Mouse (Mus musculus) MEL (cell line): ENCODE results near the gene Cntnap1. TPM values are rescaled to one million over a fixed set of nuclear protein-coding genes. Genes with fewer than 3 reads are reported as not detected.

Source experiments
- DNase-seq: peaks from one replicate; pipeline ENCODE4 v3.0.0; 2011; ENCODE audit warnings: low read depth, low spot score
- H3K27ac ChIP-seq: 2 replicates; pipeline ENCODE4 v1.5.1; 2012; ENCODE audit warnings: low read depth, mild to moderate bottlenecking, control low read depth, low read length, moderate library complexity; ENCODE audit not compliant: control insufficient read depth
- H3K27me3 ChIP-seq, 2 experiments: fragments of 150-350 bp in 1 of 2; sonication (generic) in 1 of 2; 2 replicates each; pipeline ENCODE4 v1.6.1; 2012; ENCODE audit warnings: low read length in 2 of 2, mild to moderate bottlenecking in 2 of 2, improper control_type of control experiment in 1 of 2, moderate library complexity in 1 of 2; ENCODE audit not compliant: insufficient read depth in 2 of 2, control insufficient read depth in 1 of 2
- H3K36me3 ChIP-seq, 2 experiments: 2 replicates each; pipeline ENCODE4 v1.6.1; 2012 to 2014; ENCODE audit warnings: low read length in 2 of 2, improper control_type of control experiment in 1 of 2, inconsistent platforms in 1 of 2, mild to moderate bottlenecking in 1 of 2; ENCODE audit not compliant: insufficient read depth in 2 of 2, control insufficient read depth in 1 of 2
- H3K4me1 ChIP-seq, 2 experiments: fragments of 150-350 bp in 1 of 2; sonication (generic) in 1 of 2; 2 replicates each; pipeline ENCODE4 v1.6.1; 2012; ENCODE audit warnings: low read length in 2 of 2, improper control_type of control experiment in 1 of 2, mild to moderate bottlenecking in 1 of 2; ENCODE audit not compliant: insufficient read depth in 2 of 2, control insufficient read depth in 1 of 2
- H3K4me3 ChIP-seq, 2 experiments: fragments of 150-350 bp in 1 of 2; sonication (generic) in 1 of 2; 2 replicates each; pipeline ENCODE4 v1.5.1; 2012; ENCODE audit warnings: low read depth in 2 of 2, low read length in 2 of 2, mild to moderate bottlenecking in 2 of 2, moderate library complexity in 2 of 2, control low read depth in 1 of 2, improper control_type of control experiment in 1 of 2; ENCODE audit not compliant: control insufficient read depth in 1 of 2, insufficient read depth in 1 of 2
- H3K79me2 ChIP-seq: 2 replicates; pipeline ENCODE4 v1.6.1; 2012; ENCODE audit warnings: mild to moderate bottlenecking, low read length, moderate library complexity; ENCODE audit not compliant: control insufficient read depth, poor library complexity, insufficient read depth
- H3K9ac ChIP-seq: 2 replicates; pipeline ENCODE4 v1.6.1; 2012; ENCODE audit warnings: low read depth, mild to moderate bottlenecking, control low read depth, low read length, moderate library complexity; ENCODE audit not compliant: control insufficient read depth, poor library complexity, severe bottlenecking
- H3K9me3 ChIP-seq: fragments of 150-350 bp; sonication (generic); replicated peaks from 2 replicates; pipeline ENCODE4 v1.6.1; 2012; ENCODE audit warnings: mild to moderate bottlenecking, low read length, improper control_type of control experiment, moderate library complexity; ENCODE audit not compliant: insufficient read depth
- BHLHE40 ChIP-seq: IDR thresholded peaks from 2 replicates; pipeline ENCODE4 v1.6.1; 2012; ENCODE audit warnings: low read depth, mild to moderate bottlenecking, inconsistent platforms, low read length, improper control_type of control experiment, borderline replicate concordance
- CTCF ChIP-seq, 3 experiments: IDR thresholded peaks in 2 of 3; conservative IDR thresholded peaks in 1 of 3; 2 replicates each; pipeline ENCODE4 v1.5.1; 2011 to 2012; ENCODE audit warnings: low read length in 3 of 3, low read depth in 2 of 3, mild to moderate bottlenecking in 2 of 3, improper control_type of control experiment in 1 of 3, inconsistent platforms in 1 of 3, mixed read lengths in 1 of 3, moderate library complexity in 1 of 3; ENCODE audit not compliant: control insufficient read depth in 1 of 3, insufficient read depth in 1 of 3, poor library complexity in 1 of 3, severe bottlenecking in 1 of 3
- E2F4 ChIP-seq: IDR thresholded peaks from 2 replicates; pipeline ENCODE4 v1.6.1; 2011; ENCODE audit warnings: low read depth, low read length, improper control_type of control experiment, borderline replicate concordance
- ELF1 ChIP-seq: IDR thresholded peaks from 2 replicates; pipeline ENCODE4 v1.6.1; 2014; ENCODE audit warnings: low read depth, mild to moderate bottlenecking, inconsistent platforms, low read length, improper control_type of control experiment, moderate library complexity
- GATA1 ChIP-seq: IDR thresholded peaks from 2 replicates; pipeline ENCODE4 v1.6.1; 2011; ENCODE audit warnings: low read depth, low read length, improper control_type of control experiment
- HCFC1 ChIP-seq: IDR thresholded peaks from 2 replicates; pipeline ENCODE4 v1.6.1; 2012; ENCODE audit warnings: low read depth, mild to moderate bottlenecking, inconsistent platforms, low read length, improper control_type of control experiment, moderate library complexity
- JUND ChIP-seq: IDR thresholded peaks from 2 replicates; pipeline ENCODE4 v1.6.1; 2011; ENCODE audit warnings: low read depth, mild to moderate bottlenecking, improper control_type of control experiment, low read length
- MAZ ChIP-seq: IDR thresholded peaks from 2 replicates; pipeline ENCODE4 v1.6.1; 2012; ENCODE audit warnings: low read depth, mild to moderate bottlenecking, inconsistent platforms, low read length, improper control_type of control experiment
- MEF2A ChIP-seq: IDR thresholded peaks from 2 replicates; pipeline ENCODE4 v1.6.1; 2014; ENCODE audit warnings: low read depth, mild to moderate bottlenecking, inconsistent platforms, low read length, improper control_type of control experiment; ENCODE audit not compliant: poor library complexity, insufficient replicate concordance, severe bottlenecking; ENCODE audit errors: extremely low read depth
- MXI1 ChIP-seq: IDR thresholded peaks from 2 replicates; pipeline ENCODE4 v1.6.1; 2011; ENCODE audit warnings: mild to moderate bottlenecking, low read depth, low read length, improper control_type of control experiment
- MYB ChIP-seq: IDR thresholded peaks from 2 replicates; pipeline ENCODE4 v1.6.1; 2011; ENCODE audit warnings: mild to moderate bottlenecking, low read depth, low read length, improper control_type of control experiment
- NELFE ChIP-seq: IDR thresholded peaks from 2 replicates; pipeline ENCODE4 v1.6.1; 2011; ENCODE audit warnings: low read depth, low read length, improper control_type of control experiment
- NRF1 ChIP-seq: IDR thresholded peaks from 2 replicates; pipeline ENCODE4 v1.6.1; 2014; ENCODE audit warnings: low read depth, mild to moderate bottlenecking, inconsistent platforms, low read length, improper control_type of control experiment, moderate library complexity; ENCODE audit not compliant: poor library complexity, insufficient read depth, severe bottlenecking
- POLR2AphosphoS2 ChIP-seq: IDR thresholded peaks from 2 replicates; pipeline ENCODE4 v1.6.1; 2011; ENCODE audit warnings: low read length, improper control_type of control experiment
- RCOR1 ChIP-seq: IDR thresholded peaks from 2 replicates; pipeline ENCODE4 v1.6.1; 2012; ENCODE audit warnings: low read depth, mild to moderate bottlenecking, inconsistent platforms, low read length, improper control_type of control experiment
- SMC3 ChIP-seq: IDR thresholded peaks from 2 replicates; pipeline ENCODE4 v1.6.1; 2011; ENCODE audit warnings: low read depth, low read length, improper control_type of control experiment
- TAL1 ChIP-seq: IDR thresholded peaks from 2 replicates; pipeline ENCODE4 v1.6.1; 2012; ENCODE audit warnings: mild to moderate bottlenecking, inconsistent platforms, low read length, moderate library complexity, mixed read lengths
- UBTF ChIP-seq: IDR thresholded peaks from 2 replicates; pipeline ENCODE4 v1.6.1; 2012; ENCODE audit warnings: low read depth, mild to moderate bottlenecking, inconsistent platforms, low read length, improper control_type of control experiment, moderate library complexity, borderline replicate concordance; ENCODE audit not compliant: insufficient read depth
- USF2 ChIP-seq, 2 experiments: IDR thresholded peaks; 2 replicates each; pipeline ENCODE4 v1.6.1; 2011 to 2012; ENCODE audit warnings: improper control_type of control experiment in 2 of 2, low read length in 2 of 2, borderline replicate concordance in 1 of 2, inconsistent platforms in 1 of 2, low read depth in 1 of 2, mild to moderate bottlenecking in 1 of 2; ENCODE audit not compliant: insufficient read depth in 1 of 2
- ZMIZ1 ChIP-seq: IDR thresholded peaks from 2 replicates; pipeline ENCODE4 v1.6.1; 2012; ENCODE audit warnings: low read depth, mild to moderate bottlenecking, inconsistent platforms, low read length, improper control_type of control experiment, moderate library complexity
- ZNF384 ChIP-seq: IDR thresholded peaks from 2 replicates; pipeline ENCODE4 v1.6.1; 2012; ENCODE audit warnings: low read depth, mild to moderate bottlenecking, inconsistent platforms, low read length, improper control_type of control experiment
- polyA plus RNA-seq, 2 experiments: library from polyadenylated mRNA; stranded (reverse) in 1 of 2; unstranded in 1 of 2; fragments of >175 nt in 1 of 2; fragments of >200 nt in 1 of 2; gene quantifications; 2 replicates each; pipeline versions ENCODE4 v1.2.1 to v1.2.4; 2012; ENCODE audit warnings: low replicate concordance in 2 of 2, low read depth in 1 of 2; ENCODE audit not compliant: insufficient read length in 2 of 2, insufficient read depth in 1 of 2, missing spikeins in 1 of 2
- total RNA-seq: library from RNA; depleted of rRNA; stranded (reverse); fragments of 300-350 nt; gene quantifications from 2 replicates; pipeline ENCODE4 v1.2.3, GENCODE M21; 2012

Gene Cntnap1
- total and polyA plus RNA-seq, 3 experiments: 0.01 TPM; not detected in 2

DNA sequence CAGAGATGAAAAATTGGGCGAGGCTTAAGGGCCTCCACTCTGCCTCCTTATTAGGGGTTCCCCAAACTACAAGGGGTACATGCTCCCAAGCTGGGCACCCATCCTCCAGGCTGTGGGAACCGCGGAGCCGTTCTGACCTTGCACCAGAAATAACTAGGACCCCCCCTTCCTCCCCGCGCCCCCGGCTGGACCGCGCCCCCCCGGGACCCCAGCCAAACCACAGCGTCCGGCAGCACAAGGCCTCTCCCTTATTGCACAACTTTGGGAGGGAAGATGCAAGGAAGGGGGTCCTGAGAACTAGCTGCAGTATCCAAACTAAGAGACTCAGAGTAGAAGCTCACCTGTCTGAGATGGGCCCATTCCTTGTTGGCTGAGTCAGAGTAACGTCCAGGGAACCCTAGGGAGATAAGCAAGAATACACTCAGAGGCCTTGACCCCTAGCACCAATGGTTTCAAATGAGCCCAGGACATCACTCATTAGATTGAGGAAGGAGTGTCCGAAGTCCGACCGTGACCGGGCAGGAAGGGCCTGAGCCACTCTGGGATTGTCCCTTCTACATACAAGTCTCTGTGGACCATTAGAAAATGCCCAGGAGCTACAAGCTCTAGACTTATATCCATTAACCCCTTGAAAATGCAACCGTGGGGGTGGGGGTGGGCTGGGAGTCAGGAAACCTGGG lies 1.9 kb upstream of the Cntnap1 start:
- H3K4me3 ChIP-seq: no peak overlapping the region
- H3K4me1 ChIP-seq: peaks cover 0 to 19% of the 10 kb centered on the region in 2 experiments; a peak in 2 of 4 replicates
- peaks cover 0 to 2% of the 10 kb centered on the region in 2 experiments; a peak in 2 of 4 replicates for H3K27me3 ChIP-seq

DNA sequence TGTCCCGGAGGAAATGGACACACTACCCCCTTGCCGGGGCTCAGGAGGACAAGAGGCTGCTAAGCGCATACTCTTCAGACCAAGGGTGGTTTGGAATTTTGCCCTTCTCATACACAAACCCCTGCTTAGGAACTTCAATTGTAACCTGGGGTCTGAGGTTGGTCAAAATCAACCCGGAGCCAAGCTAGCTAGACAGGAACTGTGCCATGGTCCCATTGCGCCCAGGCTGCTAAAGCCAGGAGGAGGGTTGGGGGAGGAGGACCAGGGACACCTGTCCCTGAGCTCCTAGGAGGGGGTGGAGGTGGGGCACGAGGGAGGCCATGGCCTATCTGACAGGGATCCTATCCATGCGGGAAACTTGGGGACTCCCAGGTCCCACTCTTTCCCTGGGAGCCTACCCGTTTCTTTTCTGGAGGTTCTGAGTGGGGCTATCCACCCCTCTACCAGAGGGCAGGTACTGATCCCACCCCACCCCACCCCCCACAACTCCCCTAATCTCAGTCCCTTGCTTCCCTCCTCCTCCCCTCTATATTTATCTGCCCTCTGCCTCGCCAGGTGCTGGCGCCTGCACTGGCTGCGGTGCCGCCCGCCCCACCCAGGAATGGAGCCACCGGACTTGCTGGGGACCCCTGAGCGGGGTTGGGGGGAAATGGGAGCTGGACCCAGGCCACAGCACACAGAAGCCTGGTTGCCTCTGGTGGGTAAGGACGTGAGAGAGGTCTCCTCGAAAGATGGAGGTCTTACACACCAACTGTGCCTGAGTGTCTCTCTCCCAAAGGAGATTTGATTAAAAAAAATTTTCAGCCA lies 819 bp upstream of the Cntnap1 start:
- Histone ChIP-seq H3K36me3 (peaks cover 0 to 6% of the 10 kb centered on the region in 2 experiments; a peak in 2 of 4 replicates), H3K27ac (no peak overlapping the region), H3K9me3 (no peaks in the 10 kb centered on the region), H3K4me1 (peaks cover 0 to 19% of the 10 kb centered on the region in 2 experiments; a peak in 2 of 4 replicates), H3K4me3 (no peak overlapping the region), H3K9ac (no peak overlapping the region), H3K79me2 (no peaks in the 10 kb centered on the region; the same call in 1 of the 2 replicates), H3K27me3 (peaks cover 0 to 4% of the 10 kb centered on the region in 2 experiments; a peak in 2 of 4 replicates)
- no peak for TF ChIP-seq MXI1
- TF ChIP-seq ZMIZ1: no peak
- no peak for TF ChIP-seq HCFC1
- TF ChIP-seq NELFE: no peak
- TF ChIP-seq MAZ: no peak
- TF ChIP-seq E2F4: no peak
- TF ChIP-seq TAL1: no peak
- TF ChIP-seq SMC3: no peak
- no peak for TF ChIP-seq POLR2AphosphoS2
- no peak for TF ChIP-seq BHLHE40
- no peak for TF ChIP-seq UBTF
- no peak for TF ChIP-seq USF2 (IDR thresholded peaks at IDR 0.05; ENCODE audit: borderline replicate concordance in 1 of 2, insufficient read depth in 1 of 2, low read depth in 1 of 2, low read length in 2 of 2)
- no peak for DNase-seq

More for the DNA sequence above, 1.9 kb upstream of the Cntnap1 start:
- Histone ChIP-seq H3K27ac (no peak overlapping the region), H3K9ac (no peak overlapping the region), H3K79me2 (no peaks in the 10 kb centered on the region; the same call in 1 of the 2 replicates), H3K9me3 (no peaks in the 10 kb centered on the region), H3K36me3 (peaks cover 0 to 6% of the 10 kb centered on the region in 2 experiments; a peak in 2 of 4 replicates)
- no peak for DNase-seq
- no peak for TF ChIP-seq ZMIZ1
- no peak for TF ChIP-seq MYB
- TF ChIP-seq CTCF (IDR thresholded peaks at IDR 0.05 in 2 of 3, conservative IDR thresholded peaks at IDR 0.05 in 1 of 3; ENCODE audit: control insufficient read depth in 1 of 3, insufficient read depth in 1 of 3, low read depth in 2 of 3, low read length in 3 of 3, poor library complexity in 1 of 3, severe bottlenecking in 1 of 3): no peak
- TF ChIP-seq GATA1: no peak
- TF ChIP-seq ZNF384: no peak
- TF ChIP-seq MEF2A: no peak
- TF ChIP-seq MXI1: no peak
- no peak for TF ChIP-seq NRF1
- TF ChIP-seq BHLHE40: no peak
- TF ChIP-seq ELF1: no peak
- no peak for TF ChIP-seq TAL1
- no peak for TF ChIP-seq JUND
- no peak for TF ChIP-seq RCOR1
